Mouse (Mus musculus): Measurements from ENCODE around the gene Slc12a3. TPM values are rescaled to one million over a fixed set of nuclear protein-coding genes. Genes with fewer than 3 reads are reported as not detected.
"Not testable (repeated sequence)": the region's sequence is repeated elsewhere in the genome, so short reads cannot be mapped to it uniquely, and the experiment has no call there.

Gene Slc12a3
- total RNA-seq, 2 experiments from 2014 or later = 0.28 to 0.59 TPM

GRCm38 (mm10) chr8:94398587-94398986 is 69.6 kb downstream of the Slc12a3 start:
- DNase-seq (ENCODE audit: low spot score in 2 of 2) = no peak

- DNase-seq (ENCODE audit: low spot score in 2 of 2) = no peak
Measured at GRCm38 (mm10) chr8:94399361-94399953, 70.5 kb downstream of the Slc12a3 start.

- not testable (repeated sequence) for DNase-seq (ENCODE audit: low spot score in 2 of 2)
Measured at GRCm38 (mm10) chr8:94399957-94400356, 71.0 kb downstream of the Slc12a3 start.

GRCm38 (mm10) chr8:94408443-94409080 is 79.6 kb downstream of the Slc12a3 start:
- no peak for DNase-seq (ENCODE audit: low spot score in 2 of 2)

- DNase-seq (ENCODE audit: low spot score in 2 of 2) = no peak
Measured at GRCm38 (mm10) chr8:94409523-94409922, 80.5 kb downstream of the Slc12a3 start.

- no peak for DNase-seq (ENCODE audit: low spot score in 2 of 2)
Measured at GRCm38 (mm10) chr8:94412518-94412917, 83.5 kb downstream of the Slc12a3 start.

GRCm38 (mm10) chr8:94413509-94413908 is 84.5 kb downstream of the Slc12a3 start:
- DNase-seq (ENCODE audit: low spot score in 2 of 2) = no peak

GRCm38 (mm10) chr8:94415218-94415617 is 86.2 kb downstream of the Slc12a3 start:
- no peak for DNase-seq (ENCODE audit: low spot score in 2 of 2)

Small RNAs within 50 kb of the gene (microRNA-seq; reads per million reads assigned to microRNA genes)
- 2,393 to 3,341 reads per million in 2 experiments for gene Mir138-2

Other genes starting within 250 kb of the Slc12a3 start
- gene Bbs2, start 230.3 kb upstream of the Slc12a3 start, total RNA-seq (2021) = 10 to 100 TPM; 28.2 to 30.4 TPM
- not detected for gene Mt4, start 192.0 kb upstream of the Slc12a3 start, total RNA-seq (2021)
- 100 to 1,000 TPM; 795 to 921 TPM for gene Mt3, start 176.6 kb upstream of the Slc12a3 start, total RNA-seq (2021)
- 100 to 1,000 TPM; 215 to 228 TPM for gene Mt2, start 156.5 kb upstream of the Slc12a3 start, total RNA-seq (2021)
- 100 to 1,000 TPM; 333 to 422 TPM for gene Mt1, start 150.1 kb upstream of the Slc12a3 start, total RNA-seq (2021)
- 10 to 100 TPM; 40.5 to 46.5 TPM for gene Nup93, start 114.6 kb upstream of the Slc12a3 start, total RNA-seq (2021)
- gene Herpud1, start 57.2 kb downstream of the Slc12a3 start, total RNA-seq (2021) = 10 to 100 TPM; 72.2 to 82.2 TPM
- 1 to 10 TPM; 1.4 to 1.5 TPM for gene Nlrc5, start 105.2 kb downstream of the Slc12a3 start, total RNA-seq (2021)
- 10 to 100 TPM; 22.3 to 22.7 TPM for gene Cpne2, start 203.8 kb downstream of the Slc12a3 start, total RNA-seq (2021)

Data from left cerebral cortex, adult 18-20 months (tissue).